Mouse (Mus musculus): Measurements from ENCODE around the gene Tfap4. TPM values are rescaled to one million over a fixed set of nuclear protein-coding genes. Genes with fewer than 3 reads are reported as not detected.
"Not testable (repeated sequence)": the region's sequence is repeated elsewhere in the genome, so short reads cannot be mapped to it uniquely, and the experiment has no call there.

Gene Tfap4
- total RNA-seq, 2 experiments from 2014 or later = 2.9 to 4.3 TPM

- no peak for TF ChIP-seq CTCF (IDR thresholded peaks at IDR 0.05)
- H3K27ac ChIP-seq = no peak overlapping the region
- H3K4me3 ChIP-seq = no peak overlapping the region
- intact Hi-C loops (cut with DNase I) = no loop called here
- DNase-seq (ENCODE audit: extremely low spot score in 1 of 2, low spot score in 2 of 2) = no peak
Observed at GRCm38 (mm10) chr16:4547611-4548010, 12.0 kb downstream of the Tfap4 start.

GRCm38 (mm10) chr16:4546838-4547237 lies 12.8 kb downstream of the Tfap4 start:
- intact Hi-C loops (cut with DNase I) = no loop called here
- TF ChIP-seq CTCF (IDR thresholded peaks at IDR 0.05) = no peak
- H3K27ac ChIP-seq = no peak overlapping the region
- no peak for DNase-seq (ENCODE audit: extremely low spot score in 1 of 2, low spot score in 2 of 2)
- no peak overlapping the region for H3K4me3 ChIP-seq

- Histone ChIP-seq H3K4me3 (no peak overlapping the region), H3K27ac (no peak overlapping the region)
- TF ChIP-seq CTCF (IDR thresholded peaks at IDR 0.05) = no peak
- intact Hi-C loops (cut with DNase I) = loop anchor here (5.0 kb wide), 1 partner anchor 128 kb away; no protein-coding TSS in a partner anchor
- no peak for DNase-seq (ENCODE audit: extremely low spot score in 1 of 2, low spot score in 2 of 2)
Observed at GRCm38 (mm10) chr16:4544845-4545244, 14.8 kb downstream of the Tfap4 start.

GRCm38 (mm10) chr16:4543266-4543665 lies 16.4 kb downstream of the Tfap4 start:
- TF ChIP-seq CTCF (IDR thresholded peaks at IDR 0.05) = no peak
- H3K27ac ChIP-seq = no peak overlapping the region
- H3K4me3 ChIP-seq = no peak overlapping the region
- intact Hi-C loops (cut with DNase I) = loop anchor here (5.0 kb wide), 1 partner anchor 126 kb away; no protein-coding TSS in a partner anchor
- no peak for DNase-seq (ENCODE audit: extremely low spot score in 1 of 2, low spot score in 2 of 2)

- Histone ChIP-seq H3K27ac (peak overlapping the region; percentile 69; the same call in 1 of the 2 replicates), H3K4me3 (peak overlapping the region; percentile 55)
- no peak for TF ChIP-seq CTCF (IDR thresholded peaks at IDR 0.05)
- intact Hi-C loops (cut with DNase I) = loop anchor here (1.0 to 5.0 kb wide), 3 partner anchors 53 to 226 kb away; no protein-coding TSS in a partner anchor
- DNase-seq (ENCODE audit: extremely low spot score in 1 of 2, low spot score in 2 of 2) = no peak
Observed at GRCm38 (mm10) chr16:4542236-4542774, 17.3 kb downstream of the Tfap4 start.

- intact Hi-C loops (cut with DNase I) = loop anchor here (1.0 to 5.0 kb wide), 3 partner anchors 52 to 225 kb away; no protein-coding TSS in a partner anchor
- DNase-seq (ENCODE audit: extremely low spot score in 1 of 2, low spot score in 2 of 2) = peak; percentile 99
- H3K4me3 ChIP-seq = peak within 1 kb of the TSS; percentile 55
- peak; percentile 91 for TF ChIP-seq CTCF (IDR thresholded peaks at IDR 0.05)
- H3K27ac ChIP-seq = peak within 1 kb of the TSS; percentile 69; the same call in 1 of the 2 replicates
Observed at GRCm38 (mm10) chr16:4541501-4542198, 18.0 kb downstream of the Tfap4 start, which contains the start of gene Srl. Gene Srl (minus strand): TSS chr16:4541816.

GRCm38 (mm10) chr16:4541033-4541432 lies 18.6 kb downstream of the Tfap4 start:
- no peak for DNase-seq (ENCODE audit: extremely low spot score in 1 of 2, low spot score in 2 of 2)
- peak overlapping the region; percentile 55 for H3K4me3 ChIP-seq
- TF ChIP-seq CTCF (IDR thresholded peaks at IDR 0.05) = no peak
- no peak overlapping the region; the same call in 1 of the 2 replicates for H3K27ac ChIP-seq
- intact Hi-C loops (cut with DNase I) = loop anchor here (5.0 kb wide), 1 partner anchor 124 kb away; no protein-coding TSS in a partner anchor

- no peak overlapping the region for H3K27ac ChIP-seq
- no peak; the same call in 1 of the 2 replicates for TF ChIP-seq CTCF (IDR thresholded peaks at IDR 0.05)
- intact Hi-C loops (cut with DNase I) = loop anchor here (5.0 kb wide), 1 partner anchor 123 kb away; no protein-coding TSS in a partner anchor
- DNase-seq (ENCODE audit: extremely low spot score in 1 of 2, low spot score in 2 of 2) = no peak
- H3K4me3 ChIP-seq = no peak overlapping the region
Observed at GRCm38 (mm10) chr16:4540064-4540775, 19.4 kb downstream of the Tfap4 start.

- intact Hi-C loops (cut with DNase I) = no loop called here
- H3K27ac ChIP-seq = no peak overlapping the region
- no peak; the same call in 1 of the 2 replicates for TF ChIP-seq CTCF (IDR thresholded peaks at IDR 0.05)
- H3K4me3 ChIP-seq = no peak overlapping the region
- no peak for DNase-seq (ENCODE audit: extremely low spot score in 1 of 2, low spot score in 2 of 2)
Observed at GRCm38 (mm10) chr16:4539521-4539920, 20.1 kb downstream of the Tfap4 start.

- Histone ChIP-seq H3K4me3 (no peak overlapping the region), H3K27ac (no peak overlapping the region)
- no peak for TF ChIP-seq CTCF (IDR thresholded peaks at IDR 0.05)
- intact Hi-C loops (cut with DNase I) = no loop called here
- DNase-seq (ENCODE audit: extremely low spot score in 1 of 2, low spot score in 2 of 2) = no peak
Observed at GRCm38 (mm10) chr16:4537616-4538358, 21.9 kb downstream of the Tfap4 start.

GRCm38 (mm10) chr16:4527373-4527772 lies 32.3 kb downstream of the Tfap4 start:
- intact Hi-C loops (cut with DNase I); DNase-seq (ENCODE audit: extremely low spot score in 1 of 2, low spot score in 2 of 2); H3K27ac ChIP-seq; H3K4me3 ChIP-seq: not testable (repeated sequence)
